Mouse (Mus musculus) mature B cell (primary cell): Measurements from ENCODE around the gene Dnajc5.

Experiments
- in situ Hi-C: fragments of 300-500 bp; cut with MboI; formaldehyde crosslinking; loops from 2 replicates; pipeline ENCODE4 v1.14.3; 2019

Dnajc5 gene

DNA sequence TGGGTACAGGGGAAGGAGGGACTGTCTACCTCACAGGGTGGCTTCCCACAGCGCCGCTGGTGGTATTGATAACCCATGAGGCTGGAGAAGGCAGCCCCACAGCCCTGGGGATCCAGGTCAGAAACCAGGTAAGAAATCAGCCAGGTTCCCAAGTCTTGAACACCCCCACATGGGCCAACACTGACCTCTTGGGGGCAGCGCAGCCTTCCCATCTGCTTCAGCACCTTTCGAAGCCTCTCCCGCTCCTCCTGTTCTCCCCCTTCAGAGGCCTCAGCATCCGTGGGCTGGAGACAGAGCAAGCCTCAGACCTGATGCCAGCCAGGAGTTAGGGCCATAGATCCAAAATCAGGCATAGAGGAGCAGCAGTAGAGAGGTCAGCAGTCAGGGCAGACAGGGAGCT, 67.5 kb downstream of the Dnajc5 start:
- in situ Hi-C loops: no loop called here

DNA sequence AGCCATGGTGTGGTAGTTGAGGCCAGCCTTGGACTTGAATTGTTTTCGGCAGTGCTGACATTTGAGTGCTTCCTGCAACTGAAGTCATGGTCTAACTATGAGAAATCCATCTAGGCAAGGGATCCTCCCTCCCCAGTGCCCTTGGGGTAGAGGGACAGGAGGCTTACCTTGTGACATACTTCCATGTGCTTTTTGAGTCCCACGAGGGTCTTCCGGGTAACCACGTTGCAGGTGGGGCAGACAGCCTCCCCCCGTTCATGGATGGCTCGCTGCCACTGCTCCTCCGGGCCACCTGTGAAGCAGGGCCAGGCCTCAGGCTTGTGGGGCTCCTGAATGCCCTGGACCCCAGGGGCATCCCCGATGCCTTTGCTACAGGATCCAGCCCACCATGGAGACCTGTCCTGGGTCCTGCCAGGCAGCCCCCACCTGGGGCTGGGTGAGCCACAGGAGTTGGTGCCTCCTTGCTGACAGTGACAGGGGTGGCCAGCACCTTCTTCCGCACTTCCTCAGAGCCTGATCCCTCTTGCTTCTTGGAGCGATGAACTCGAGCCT, 68.0 kb downstream of the Dnajc5 start:
- in situ Hi-C loops: no loop called here

DNA sequence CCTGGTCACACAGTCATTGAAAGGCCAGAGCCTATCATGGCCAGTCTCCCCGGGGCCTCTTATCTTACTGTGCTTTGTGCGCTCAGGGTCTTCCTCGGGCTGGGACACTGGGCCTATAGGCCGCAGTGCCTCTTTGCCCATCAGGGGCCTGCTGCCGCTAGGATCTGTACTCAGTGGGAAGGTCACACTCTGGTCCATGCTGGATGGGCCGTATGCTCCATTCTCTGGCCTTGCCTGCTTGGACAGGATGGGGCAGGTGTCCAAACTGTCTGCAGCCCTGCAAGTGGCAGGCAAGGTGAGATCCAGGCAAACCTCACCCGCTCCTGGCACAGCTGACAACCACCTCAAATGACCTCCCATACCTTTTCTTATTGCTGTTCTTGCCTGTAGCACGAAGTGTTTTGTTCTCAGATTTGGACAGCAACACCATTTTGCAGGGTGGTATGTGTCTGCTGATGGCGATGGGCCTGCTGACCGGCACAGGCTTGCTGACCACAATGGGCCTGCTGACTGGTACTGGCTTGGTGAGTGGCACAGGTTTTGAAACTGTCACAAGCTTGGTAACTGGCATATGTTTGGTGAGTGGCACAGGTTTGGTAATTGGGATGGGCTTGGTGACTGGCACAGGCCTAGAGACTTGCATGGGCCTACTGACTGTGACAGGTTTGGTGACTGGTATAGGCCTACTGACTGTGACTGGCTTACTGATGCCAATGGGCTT, 68.9 kb downstream of the Dnajc5 start:
- in situ Hi-C loops: no loop called here

DNA sequence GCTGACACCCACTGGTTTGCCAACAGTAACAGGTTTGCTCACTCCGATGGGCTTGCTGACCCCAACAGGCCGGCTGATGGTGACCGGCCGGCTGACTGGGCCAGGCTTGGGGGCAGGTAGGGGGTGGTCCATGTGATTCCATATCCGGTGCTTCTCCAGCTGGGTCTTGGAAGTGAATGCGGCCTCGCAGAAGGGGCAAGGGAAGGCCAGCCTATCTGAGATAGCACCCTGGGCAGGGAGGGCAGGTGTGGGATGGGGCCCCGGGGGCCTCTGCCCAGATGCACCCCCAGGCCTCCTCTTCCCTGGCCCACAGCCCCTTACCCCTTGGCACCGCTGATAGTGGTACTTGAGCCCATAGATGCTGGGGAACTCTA, 69.4 kb downstream of the Dnajc5 start:
- in situ Hi-C loops: no loop called here

DNA sequence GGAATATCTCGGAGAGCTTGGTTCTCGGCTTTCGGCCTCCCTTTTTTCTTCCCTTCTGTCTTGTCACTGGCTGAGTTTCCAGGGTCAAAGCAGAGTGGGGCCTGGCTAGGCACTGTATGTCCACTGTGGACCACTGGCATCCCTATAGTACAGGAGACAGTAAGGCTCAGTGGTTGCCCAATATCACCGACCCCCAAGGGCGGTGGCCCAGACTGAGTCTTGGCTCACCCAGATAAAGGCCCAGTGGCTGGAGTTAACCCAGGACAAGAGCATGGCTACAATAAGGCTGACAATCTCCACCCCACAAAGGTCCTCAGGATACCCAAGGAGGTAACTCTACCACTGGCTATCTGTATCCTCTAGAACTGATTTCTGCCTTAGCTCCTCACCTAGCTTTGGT, 70.2 kb downstream of the Dnajc5 start:
- in situ Hi-C loops: no loop called here

DNA sequence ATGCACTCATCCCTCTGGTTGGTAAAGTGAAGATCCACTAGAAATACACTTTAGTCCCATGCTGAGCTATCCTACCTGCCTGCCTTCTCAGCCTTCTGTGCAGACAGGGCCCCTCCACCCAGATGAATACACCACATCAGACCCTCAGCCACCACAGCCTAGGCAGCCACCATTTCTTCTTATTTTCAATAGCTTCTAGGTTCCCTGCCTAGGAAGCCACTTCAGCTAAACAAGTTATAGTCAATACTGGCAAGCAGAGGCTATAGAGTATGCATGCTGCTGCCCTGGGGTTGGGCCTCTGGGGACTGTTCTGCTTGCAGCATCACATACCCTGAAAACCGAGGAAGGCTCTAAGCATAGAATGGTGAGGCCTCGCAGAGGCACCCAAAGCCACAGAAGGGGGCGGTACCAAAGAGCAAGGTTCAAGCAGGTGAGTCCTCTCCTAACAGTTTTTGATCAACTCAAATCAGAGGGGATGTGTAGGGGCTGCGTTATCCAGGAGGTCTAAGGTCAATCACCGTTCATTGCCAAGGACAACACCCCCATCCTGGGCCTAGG, 71.3 kb downstream of the Dnajc5 start, which contains the start of gene Prpf6:
Prpf6 (plus strand) TSS at position 341 of the 558 bp plus-strand sequence.
- in situ Hi-C loops: no loop called here

DNA sequence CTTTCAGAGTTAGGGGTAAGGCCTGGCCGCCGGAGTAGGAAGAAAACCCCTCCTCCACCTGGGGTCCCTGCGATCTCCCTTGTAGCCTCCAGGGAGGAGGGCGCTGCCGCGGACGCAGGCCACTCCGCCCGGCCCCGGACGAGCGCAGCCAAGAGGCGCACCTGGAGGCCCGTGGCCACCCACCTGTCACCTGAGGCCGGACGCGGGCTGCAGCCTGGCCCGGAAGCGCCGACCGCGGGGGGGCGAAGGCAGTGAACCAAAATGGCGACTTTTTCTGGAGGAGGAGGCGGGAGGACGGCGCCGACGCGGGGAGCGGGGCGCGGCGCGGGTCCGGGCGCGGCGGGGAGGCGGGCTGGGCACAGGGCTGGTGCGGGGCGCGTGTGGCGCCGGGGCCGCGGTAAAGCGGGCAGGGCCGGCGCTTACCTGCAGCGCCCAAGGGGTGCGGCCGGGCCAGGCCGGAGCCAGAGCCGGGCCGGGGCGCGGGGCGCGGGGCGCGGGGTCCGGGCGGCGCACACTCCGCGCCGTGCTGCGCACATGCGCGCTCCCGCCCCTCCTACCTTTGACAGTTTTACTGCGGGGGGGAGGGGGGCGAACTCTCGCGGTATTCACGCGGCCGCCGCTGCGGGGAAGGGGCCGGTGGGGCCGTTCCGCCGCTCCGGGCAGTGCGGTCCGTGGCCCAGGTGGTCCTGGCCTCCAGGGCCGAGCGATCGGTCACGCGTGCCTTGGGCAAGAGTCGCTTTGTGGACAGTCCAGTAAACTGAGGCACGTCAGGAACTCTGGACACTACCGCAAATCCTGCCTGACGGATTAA, 72.2 kb downstream of the Dnajc5 start, which contains the start of gene Zfp512b:
Zfp512b (minus strand) TSS at position 573 of the 811 bp plus-strand sequence.
- in situ Hi-C loops: no loop called here

DNA sequence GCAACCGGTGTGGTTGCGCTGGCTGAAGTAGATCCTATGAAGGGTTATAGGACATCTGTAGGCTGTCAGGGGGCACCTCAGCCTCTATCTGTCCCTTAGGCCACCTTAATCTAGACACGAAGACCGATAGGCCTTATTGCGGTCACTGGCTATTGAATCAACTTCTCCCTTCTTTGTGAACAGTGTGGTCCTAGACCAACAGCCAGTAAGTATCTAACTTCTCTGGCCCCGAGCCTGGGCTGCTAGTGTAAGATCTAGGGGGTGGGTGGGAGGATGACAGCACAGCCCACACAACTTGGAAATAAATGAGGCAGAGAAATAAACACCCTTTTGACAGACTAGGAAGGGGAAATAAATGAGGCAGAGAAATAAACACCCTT, 72.7 kb downstream of the Dnajc5 start:
- in situ Hi-C loops: no loop called here

DNA sequence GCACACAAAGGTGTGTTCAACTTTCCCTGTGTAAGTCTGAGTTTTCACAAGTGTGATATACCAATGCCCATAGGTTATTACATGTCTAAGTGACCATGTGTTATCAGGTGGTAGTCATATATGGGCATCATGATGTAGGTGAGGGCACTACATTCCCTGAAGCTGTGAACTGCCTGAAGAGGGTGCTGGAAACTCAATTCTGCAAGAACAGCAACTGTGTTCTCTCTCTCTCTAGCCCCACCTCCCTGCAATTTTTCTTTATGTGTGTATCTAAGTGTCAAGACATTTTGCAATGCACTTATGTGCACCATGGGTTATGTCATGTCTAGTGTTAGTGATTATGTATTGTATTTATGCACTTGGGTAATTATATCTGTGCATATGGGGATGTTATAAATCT, 73.7 kb downstream of the Dnajc5 start:
- in situ Hi-C loops: no loop called here

DNA sequence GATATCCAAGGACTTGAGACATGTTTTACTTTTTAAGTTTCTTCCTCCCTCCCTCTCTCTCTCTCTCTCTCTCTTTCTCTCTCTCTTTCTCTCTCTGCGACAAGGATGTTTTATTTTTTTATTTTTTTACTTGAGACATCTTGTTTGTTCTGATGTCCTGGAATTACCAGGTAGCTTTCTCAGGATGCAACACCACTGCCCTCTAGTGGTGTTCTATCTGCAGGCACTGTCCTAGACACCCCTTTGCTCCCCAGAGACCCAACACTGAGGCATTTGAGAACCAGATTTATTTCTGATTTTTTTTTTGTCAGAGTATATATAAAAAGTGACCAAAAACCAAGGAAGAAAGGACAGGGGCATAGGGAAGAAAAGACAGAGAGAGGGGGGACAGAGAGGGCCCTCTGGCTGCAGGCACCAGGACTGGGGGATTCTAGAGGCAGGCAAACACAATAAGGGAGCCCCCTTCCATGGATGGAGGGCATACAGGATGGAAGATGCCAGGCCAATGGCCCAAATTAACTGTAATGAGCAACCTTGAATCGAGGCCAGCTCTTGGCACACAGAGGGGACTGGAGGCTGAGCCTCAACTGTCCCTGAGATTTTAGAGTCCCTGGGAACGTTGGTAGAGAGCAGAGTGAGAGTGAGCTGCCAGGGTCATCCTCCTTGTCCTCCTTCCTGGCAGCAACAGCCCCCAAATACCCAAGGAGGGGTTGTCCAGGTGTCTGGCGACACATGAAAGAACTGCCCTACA, 74.8 kb downstream of the Dnajc5 start:
- in situ Hi-C loops: no loop called here

DNA sequence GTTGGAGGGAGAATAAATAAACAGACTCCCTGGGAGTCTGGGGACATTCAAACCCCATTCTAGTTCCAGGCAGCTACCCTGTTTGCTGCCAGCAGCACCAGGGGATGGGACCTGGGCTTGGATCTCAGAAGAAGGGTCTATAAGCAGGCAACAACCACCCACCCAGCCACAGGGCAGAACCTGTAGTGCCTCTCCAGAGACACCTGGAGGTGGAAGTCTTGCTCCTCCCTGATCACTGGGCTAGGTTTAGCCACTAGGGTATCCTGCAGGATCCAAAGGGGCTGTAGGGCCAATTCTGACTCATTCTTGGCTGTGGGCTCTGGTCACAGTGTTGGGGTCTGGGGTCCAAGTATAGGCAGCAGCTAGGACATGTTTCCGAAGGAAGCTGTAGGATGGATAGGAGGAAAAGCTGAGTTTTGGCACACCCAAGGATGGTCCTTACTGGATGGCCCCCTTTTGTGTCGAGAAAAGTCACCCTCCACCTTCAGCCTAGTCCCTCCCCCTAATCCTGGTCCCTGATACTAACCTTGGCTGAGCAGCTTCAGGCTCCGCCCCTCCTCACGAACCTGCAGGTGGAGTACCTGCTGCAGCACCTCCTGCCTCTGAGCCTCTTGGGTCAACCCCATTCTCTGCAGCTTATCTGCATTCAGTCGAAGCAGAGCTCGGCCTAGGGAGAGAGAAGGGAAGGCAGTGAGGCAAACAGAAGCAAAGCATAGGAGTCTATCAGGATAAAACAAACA, 76.1 kb downstream of the Dnajc5 start:
- in situ Hi-C loops: no loop called here

DNA sequence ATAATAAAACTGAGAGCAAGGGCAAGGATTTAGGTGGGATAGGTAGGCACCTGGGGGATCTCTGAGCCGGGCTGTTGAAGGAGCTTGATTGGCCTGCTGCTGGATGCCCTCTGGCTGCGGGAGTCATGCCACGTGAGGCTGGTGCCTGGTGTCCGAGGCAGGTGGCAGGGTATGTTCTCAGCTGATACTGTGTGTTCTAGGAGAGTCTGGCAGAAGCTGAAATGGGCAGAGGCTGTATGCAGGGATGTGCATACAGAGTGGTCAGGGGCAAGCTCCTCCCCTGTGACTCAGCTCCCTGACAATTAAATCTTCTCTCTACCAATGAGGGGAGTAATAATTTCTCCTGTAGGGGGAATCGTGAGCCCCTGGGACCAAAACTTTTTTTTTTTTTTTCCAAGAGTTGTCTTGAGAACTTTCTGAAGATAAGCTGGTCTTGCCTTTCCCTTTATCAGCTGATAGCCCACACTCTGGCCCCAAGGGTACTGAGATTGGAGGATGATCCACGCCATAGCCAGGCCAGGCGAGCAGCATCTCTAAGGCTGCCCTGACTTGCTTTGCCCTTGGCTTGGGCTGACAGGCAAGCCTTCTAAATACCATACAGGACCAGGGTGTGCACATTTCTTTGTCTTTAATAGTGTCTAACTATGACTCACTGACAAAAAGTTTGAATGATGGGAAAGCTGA, 77.2 kb downstream of the Dnajc5 start:
- in situ Hi-C loops: no loop called here

DNA sequence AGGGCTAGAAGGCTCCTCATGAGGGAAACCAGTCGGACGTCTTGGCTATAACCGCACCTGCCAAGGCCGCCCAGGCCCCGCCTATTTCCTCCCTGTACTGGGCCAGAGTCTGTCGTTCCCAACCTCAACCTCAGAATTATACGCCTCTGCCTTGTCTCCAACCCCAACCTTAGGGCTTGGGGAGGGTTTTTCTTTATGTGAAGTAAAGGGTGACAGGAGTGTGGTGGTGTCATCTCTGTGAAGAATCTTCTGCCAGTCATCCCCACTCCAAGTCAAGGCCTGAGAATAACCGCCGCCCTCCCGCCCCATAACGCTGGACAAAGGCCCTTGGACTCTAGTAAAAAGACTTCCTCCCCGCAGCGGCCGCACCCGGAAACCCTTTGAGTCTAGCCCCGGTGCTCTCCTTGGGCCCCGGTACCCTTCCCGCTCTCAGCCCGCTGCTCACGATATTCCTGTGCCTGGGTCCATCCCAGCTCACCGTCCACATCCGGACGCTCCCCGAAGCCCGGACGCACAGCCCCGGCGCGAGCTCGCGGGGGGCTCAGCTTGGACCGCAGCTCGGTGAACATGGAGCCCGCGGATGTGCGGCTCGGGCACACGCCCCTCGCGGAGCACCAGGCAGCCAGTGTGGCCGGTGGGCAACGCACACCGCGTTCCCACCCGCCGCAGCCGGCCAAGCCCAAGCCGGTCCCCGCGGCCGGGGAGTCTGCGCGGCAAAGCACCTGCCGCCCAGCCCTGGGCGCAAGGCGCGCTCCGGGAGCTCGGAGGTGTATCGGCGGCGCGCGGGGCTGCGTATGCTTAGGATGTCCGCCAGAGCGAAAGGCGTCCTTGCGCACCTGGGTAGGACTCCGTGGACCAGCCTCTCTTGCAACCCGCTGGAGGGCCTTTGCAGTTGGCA, 78.4 kb downstream of the Dnajc5 start, which contains the start of gene Samd10:
Samd10 (minus strand) TSS at position 759 of the 898 bp plus-strand sequence.
- in situ Hi-C loops: no loop called here

DNA sequence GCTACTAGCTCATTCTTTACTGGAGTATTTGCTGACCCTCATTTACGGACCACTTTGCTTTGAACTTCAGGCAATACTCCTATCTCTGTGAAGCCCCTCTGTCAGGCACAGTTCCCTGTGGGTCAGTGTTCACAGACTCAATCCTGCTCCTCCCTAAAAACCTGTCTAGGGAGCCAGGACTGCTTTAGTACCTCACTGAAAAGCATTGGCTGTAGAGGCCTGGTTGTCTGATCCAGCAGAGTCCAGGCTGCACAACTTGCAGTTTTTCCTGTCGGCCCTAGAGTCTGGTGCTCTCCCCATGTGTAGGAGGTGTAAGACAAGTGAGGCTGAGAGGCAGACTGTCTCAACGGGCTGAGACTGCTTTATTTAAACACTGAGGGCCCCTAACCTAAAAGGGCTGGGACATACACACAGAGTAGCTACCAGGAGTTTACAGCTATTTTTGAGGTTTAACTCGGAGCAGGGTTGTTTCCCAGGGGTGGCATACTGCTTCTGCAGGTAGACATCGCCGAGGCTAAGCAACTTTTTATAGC, 80.0 kb downstream of the Dnajc5 start:
- in situ Hi-C loops: no loop called here

DNA sequence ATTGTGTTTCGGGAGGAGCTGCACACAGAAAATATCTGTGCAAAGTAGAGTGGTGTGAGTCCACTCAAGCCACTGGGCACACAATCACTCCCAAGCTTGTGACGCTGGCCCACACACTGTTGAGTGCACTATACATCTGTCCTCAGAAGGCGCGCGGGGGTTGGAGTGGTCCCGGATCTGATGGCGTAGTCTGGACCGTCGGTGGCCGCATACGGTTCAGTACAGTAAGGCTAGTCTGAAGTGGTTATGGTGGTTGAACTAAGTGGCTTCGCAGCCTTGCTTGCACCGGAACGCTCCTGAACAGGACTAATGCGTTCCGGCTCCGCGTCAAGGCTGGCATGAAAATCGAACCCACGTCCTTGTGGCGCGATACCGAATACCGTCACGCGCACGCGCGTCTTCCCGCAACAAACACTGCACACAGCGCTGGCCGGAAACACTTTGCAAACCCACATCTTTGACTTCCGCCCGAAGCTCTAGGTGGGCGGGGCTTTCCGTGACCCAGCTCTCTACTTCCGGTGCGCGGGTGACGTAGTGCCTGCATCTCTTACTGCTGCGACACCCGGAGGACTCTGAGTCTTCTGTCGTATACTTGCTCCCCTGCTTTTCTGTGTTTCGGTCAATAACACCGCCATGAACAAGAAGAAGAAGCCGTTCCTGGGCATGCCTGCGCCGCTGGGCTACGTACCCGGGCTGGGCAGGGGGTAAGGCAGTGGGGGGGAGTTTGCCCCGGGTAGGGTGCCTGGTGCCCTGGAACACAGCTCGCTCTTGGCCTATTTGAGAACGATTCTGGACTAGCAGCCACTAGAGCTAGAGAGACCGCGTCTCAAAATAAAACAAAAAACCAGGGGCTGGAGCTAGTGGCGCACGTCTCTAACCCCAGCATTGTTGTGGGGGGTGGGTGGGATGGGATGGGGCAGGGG, 80.8 kb downstream of the Dnajc5 start:
- in situ Hi-C loops: no loop called here

DNA sequence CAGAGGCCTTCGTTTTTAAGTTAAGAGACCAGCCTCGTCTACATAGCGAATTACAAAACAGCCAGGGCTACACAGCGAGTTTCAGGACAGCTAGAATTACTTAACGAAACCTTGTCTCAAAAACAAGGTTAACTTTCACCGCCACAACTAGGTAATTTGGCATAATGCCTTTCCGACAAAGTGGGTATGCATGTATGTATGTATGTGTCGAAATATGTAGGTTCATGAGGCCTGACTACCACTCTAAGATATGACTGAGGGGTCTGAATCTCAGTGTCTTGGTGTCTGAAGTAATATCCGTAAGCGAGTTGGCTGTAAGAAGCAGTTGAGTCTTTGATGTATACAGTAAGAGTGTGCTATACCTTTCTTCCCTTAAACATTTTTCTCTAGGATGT, 81.5 kb downstream of the Dnajc5 start:
- in situ Hi-C loops: no loop called here

DNA sequence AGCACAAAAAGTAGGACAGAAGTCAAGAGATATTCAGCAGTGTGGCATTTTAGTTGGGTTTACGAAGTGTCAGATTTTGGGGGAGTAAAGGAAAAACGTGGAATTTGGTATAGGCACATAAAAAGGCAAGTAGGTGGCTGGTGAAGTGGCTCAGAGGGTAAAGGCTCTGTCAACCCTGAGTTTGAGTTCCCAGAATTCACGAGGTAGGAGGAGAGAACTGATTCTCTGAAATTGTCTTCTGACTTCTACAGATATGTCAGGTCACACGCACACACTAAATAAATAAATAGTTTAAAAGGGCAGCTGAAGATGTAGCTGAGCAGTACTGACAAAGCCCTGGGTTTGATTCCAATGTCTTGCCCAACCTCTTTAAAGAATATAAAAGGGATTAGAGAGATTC, 82.1 kb downstream of the Dnajc5 start:
- in situ Hi-C loops: no loop called here
